Mouse (Mus musculus) kidney, postnatal 4 days (tissue): Measurements from ENCODE around the gene Sh3rf3.
A peak's percentile ranks its signal among the peaks of the same experiment; 100 is the strongest.

Source experiments
- DNase-seq, 2 experiments: peaks; one replicate each; pipeline ENCODE4 v3.0.0; 2021; ENCODE audit warnings: mixed read lengths in 2 of 2

Gene Sh3rf3

GRCm38 (mm10) chr10:58854548-58855198, 41.5 kb downstream of the Sh3rf3 start:
- no peak for DNase-seq

GRCm38 (mm10) chr10:58855199-58855751, 42.1 kb downstream of the Sh3rf3 start:
- DNase-seq: no peak

DNA sequence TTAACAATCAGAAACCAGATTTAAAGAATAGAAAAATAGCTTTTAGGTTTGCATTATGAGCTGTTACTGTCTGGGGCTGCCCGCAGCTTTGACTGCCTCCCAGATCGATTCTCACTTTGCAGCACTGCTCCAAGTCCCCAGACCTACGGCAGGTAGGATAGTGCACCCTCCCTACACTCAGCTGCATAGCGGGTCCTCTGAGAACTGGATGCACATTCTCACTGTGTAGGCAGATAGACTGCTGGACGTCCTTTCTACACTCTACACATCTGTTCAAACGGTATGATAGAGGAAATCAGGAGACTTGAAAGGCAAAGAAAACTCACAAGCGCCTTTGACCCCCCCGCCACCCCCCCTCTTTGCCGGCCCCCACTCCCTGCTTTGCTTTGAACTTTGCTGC, 42.7 kb downstream of the Sh3rf3 start:
- DNase-seq: no peak

- no peak for DNase-seq
Observed at GRCm38 (mm10) chr10:58856742-58857141, 43.6 kb downstream of the Sh3rf3 start.

DNA sequence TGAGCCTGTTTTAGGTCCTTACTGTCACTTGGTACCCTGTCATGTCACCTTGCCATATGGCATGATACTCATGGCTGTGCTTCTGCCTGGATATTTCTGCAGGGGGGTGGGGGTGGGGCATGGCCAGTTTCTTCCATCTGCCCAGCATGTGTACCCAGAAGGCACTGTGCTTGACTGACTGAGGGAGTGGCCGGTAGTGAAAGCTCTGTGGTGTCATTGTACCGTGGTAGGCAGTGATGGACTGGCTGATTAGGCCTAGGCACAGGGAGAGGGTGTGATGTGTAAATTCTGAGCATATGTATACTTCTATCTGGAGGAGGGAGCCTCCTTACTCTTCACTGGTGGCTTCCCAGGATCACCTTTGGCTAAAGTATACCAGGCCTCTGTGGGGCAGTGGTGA, 51.6 kb downstream of the Sh3rf3 start:
- no peak for DNase-seq

GRCm38 (mm10) chr10:58867536-58867935, 54.4 kb downstream of the Sh3rf3 start:
- DNase-seq: no peak

- no peak for DNase-seq
Observed at GRCm38 (mm10) chr10:58869836-58870235, 56.7 kb downstream of the Sh3rf3 start.

DNA sequence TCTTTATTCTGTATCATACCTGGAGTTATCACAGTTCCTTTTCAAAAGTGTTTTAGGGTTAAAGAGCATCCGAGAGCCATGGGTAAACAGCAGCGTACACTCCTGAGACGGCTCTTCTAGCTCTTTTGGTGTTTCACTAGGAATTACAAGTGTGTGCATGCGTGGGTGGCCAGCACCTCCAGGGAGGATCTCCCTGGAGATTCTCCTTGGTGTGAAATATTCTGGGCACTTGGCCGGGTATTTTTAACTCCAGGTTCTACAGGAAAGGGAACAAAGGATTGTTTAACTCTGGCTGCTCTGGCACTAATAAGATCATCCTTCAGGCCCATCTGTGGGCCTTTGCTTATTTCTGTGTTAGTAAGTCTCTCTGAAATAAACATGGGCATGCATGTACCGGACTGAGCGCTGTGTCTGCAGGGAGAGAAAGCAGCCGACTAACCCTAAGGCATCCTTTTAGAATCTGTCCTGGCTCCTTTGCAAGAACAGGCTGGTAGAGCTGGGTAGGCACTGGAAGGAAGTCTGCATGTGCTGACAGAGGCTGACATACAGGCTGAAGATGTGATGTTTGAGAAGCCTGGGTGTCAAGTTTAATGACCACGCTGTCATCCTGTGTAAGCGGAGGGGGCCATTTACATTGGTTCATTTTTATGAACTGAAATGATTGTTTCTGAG, 58.1 kb downstream of the Sh3rf3 start:
- no peak for DNase-seq

GRCm38 (mm10) chr10:58871821-58872577, 58.8 kb downstream of the Sh3rf3 start:
- DNase-seq: no peak

DNA sequence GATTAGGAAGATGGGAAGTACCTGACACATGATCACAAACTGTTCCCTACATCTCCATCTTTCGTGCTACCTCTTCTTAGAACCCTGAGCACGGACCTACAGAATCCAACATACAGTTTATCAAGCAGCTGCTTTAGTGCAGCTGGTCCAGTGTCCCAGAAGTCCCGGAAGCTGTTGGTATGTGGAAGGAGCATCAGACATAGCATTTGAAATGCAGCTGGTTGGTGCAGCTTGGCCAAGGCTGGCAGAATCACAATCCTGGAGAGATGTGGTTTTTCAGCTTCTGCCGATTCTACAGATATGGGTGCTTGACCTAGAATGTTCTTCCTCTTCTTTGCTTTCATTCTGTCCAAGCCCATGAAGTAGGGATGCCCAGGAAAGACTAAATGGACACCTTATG, 64.7 kb downstream of the Sh3rf3 start:
- DNase-seq: no peak

DNA sequence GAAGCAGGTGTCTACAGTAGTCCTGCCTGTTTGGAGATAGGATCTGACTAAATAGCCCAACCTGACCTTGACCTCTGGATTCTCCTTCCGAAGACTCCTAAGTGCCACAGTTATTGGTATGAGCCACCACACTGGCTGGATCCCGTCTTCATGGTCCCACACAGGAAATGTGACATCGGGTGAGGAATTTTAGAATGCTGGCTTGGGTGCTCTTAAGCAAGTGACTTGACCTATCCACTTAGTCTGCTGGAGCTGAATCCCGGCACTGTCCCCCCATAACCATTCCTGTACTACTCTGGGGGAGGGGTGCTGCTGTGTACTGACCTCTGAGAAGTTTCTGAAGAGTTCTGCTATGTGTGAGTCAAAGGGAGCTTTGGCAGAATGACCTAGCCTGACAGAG, 65.5 kb downstream of the Sh3rf3 start:
- no peak for DNase-seq

GRCm38 (mm10) chr10:58882741-58883140, 69.6 kb downstream of the Sh3rf3 start:
- no peak for DNase-seq

DNA sequence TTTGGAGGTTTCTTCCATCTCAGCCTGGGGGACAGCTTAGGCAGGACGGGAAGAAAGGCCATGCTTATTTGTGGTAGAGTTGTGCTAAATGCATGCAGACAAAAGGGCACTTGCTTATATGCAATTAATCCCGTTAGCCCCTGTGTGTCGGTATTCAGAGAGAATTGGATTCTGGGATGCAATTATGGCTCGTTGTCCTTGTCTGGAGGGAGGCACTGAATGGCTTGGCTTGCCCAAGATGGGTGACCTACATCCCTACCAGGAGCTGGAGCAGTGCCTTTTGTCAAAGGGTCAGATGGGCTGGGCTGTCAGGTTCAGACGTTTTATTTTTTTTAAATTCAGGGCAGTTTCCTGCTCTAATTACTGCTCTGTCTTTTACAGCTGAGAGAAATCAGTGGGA, 72.2 kb downstream of the Sh3rf3 start:
- DNase-seq: no peak

DNA sequence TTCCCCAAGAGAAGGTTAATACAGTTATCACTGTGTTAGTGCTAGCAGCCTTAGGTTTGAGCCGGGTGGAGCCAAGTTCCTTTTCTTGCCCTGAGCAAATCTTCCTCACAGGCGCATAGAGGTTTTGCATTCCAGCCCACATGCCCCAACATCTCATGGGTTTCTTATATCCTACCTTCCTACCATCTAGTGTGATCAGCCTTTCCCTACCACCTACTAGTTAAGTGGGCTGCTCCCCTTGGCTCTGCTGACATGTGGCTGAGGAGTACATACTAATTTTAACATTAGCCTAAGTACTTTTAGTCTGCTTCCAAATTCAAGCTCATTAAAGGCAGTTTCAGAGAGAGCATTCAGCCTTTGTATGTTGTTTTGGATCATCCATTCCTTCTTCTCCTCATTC, 72.7 kb downstream of the Sh3rf3 start:
- DNase-seq: no peak

GRCm38 (mm10) chr10:58890671-58891439, 77.7 kb downstream of the Sh3rf3 start:
- DNase-seq: no peak

DNA sequence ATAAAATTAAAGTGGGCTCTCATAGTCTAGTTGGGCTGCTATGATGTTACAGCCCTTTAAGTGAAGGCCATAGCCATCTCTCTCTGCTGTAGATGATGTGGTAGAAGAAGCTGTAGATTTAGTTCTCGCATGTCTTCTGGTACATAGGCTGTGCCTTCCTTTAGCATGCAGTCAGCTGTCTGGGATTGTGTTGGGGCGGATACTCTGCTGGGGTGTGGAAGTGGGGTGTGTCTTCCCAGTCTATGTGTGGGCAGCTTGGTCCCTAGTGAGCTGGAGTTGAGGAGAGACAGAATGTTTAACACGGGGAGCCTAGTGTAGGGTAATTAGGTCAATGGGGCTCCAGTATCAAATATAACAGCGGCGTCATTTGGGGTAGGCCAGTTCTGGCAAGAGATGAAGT, 82.3 kb downstream of the Sh3rf3 start:
- no peak for DNase-seq

DNA sequence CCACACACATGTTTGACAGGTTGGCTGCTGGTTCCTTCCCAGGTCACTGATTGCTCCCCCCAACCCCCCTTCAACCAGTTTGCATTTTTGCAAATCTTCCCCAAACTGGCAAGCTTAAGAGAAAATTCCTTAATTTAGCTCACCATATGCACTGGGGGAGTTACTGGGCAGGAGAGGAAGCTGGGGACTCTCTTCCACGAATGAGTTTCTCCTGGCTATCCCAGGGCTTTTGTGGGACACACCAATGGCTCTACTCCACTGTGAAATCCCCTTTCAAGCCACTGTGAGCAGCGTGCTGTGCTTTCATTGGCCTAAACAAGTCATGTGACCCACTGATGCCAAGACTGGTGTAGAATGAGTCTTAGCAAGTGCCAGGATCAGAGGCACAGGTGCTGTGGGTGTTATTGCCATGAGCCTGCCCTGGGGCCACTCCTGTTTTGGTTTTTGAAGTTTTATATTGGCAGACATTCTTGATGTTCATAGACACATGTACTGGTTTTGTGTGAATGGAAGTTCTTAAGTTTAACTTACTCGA, 83.9 kb downstream of the Sh3rf3 start:
- DNase-seq: no peak

DNA sequence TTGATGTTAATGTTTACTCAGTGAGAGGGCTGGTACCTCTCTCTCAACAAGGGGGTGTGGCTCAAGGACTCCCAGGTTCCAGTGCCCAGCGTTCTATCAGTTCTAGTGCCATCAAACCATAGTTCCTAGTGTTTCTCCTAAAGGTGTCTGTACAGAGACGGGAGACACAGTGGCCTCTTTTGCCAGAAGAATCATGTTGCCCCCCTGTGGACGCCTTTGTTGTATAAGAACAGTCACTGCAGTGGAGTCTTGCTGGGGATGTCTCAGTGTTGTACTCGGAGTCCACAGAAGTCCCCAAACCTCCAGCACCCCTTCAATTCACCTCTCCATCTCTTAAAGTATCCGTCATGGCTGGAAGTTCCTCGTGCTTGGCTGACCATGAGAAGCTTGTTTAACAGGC, 92.1 kb downstream of the Sh3rf3 start:
- DNase-seq: peak in 1 of 2 experiments; percentile 14

GRCm38 (mm10) chr10:58907001-58907443, 93.9 kb downstream of the Sh3rf3 start:
- DNase-seq: no peak

GRCm38 (mm10) chr10:58908451-58908850, 95.3 kb downstream of the Sh3rf3 start:
- no peak for DNase-seq

DNA sequence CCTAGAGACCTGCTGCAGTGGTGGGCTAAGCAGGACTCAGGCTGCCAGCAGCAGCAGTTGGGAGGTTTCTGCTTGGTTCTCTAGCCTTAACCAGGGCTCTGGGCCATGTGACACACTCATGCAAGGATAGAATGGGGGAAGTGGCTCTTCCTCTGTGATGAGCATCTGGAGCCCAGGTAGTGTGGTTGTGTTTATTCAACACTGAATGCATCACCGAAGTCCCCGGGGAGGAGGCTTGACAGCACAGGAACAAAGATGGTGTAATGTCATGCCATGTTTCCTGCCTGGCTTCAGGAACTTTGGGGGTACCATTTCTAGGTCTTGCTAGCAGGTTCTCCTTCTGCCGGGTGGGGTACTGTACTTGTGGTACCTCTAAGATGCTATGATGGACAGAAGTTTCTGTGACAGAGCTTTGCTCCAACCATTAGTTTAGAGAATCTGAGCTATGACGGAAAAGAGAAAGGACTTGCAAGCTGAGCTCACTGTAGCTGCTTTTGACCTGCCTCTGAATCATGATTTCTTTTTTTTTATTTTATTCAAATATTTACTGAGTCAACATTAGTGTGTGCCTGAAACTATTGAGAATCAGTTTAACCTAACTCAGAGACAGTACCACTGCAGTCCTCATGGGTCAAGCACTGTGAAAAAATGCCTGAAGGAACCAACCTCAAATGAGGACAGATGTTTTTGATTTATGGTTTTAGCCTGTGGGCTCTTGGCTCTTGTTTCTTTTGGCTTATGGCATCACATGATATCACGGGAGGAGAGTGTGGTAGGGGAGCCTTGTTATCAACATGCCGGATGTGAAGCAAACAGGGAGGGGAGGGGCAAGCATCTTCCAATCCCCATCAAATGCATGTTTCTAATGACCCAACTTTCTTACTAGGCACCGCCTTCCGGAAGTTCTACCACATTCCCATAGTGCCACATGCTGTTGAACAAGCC, 102.4 kb downstream of the Sh3rf3 start:
- no peak for DNase-seq
